In the genomic region with DNA sequence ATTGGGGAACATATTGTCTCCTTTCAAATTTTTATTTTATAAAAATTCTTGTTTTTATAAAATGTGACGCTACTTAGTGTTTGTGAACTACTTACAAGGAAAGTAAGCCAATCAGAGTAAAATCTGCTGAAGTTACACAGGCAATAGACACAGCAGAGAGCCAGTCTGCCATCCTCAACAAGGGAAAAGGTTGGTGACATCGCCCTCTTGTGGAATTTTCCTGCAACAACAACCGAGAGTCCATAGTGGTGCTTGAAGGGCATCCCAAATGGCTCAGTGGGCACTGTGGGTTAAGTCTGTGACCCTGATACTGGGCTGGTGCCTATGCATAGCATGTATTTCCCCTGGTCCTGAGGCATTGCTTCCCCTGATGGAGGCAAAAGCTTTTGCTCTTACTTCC, we compare ENCODE assay signal across 9 mouse cellular contexts. TPM values are rescaled to one million over a fixed set of nuclear protein-coding genes. Genes with fewer than 3 reads are reported as not detected.
DNase-seq lines count a peak whose midpoint lies in the region; ATAC-seq lines count a peak whose summit lies in the region.
"Had no signal": no experiment of that assay in that cellular context is flagged by ENCODE, and none has a peak within 500 bp of the region (broad histone marks: within the 10 kb centered on the region; RNA-seq: fewer than 3 reads in every experiment).

No protein-coding gene starts in this region.

- no peaks in the 10 kb centered on the region for H3K36me3 ChIP-seq in embryonic facial prominence, embryonic 15.5 days
- H3K36me3 ChIP-seq: stomach, embryonic 15.5 days had no signal

- peaks cover 6% of the 10 kb centered on the region; the same call in 1 of the 2 replicates for H3K4me1 ChIP-seq in embryonic facial prominence, embryonic 15.5 days

- WGBS in embryonic facial prominence, embryonic 15.5 days, result 2% methylated on average over 3 of the region's 3 CpGs

- no peak overlapping the region for H3K4me2 ChIP-seq in embryonic facial prominence, embryonic 15.5 days (replicated peaks)
- H3K4me2 ChIP-seq: stomach, embryonic 15.5 days had no signal

- peak; percentile 63 for DNase-seq in cerebellum, adult 11 months
- peak; percentile 82 to 86 for DNase-seq in adrenal gland, postnatal 36 days
- peak; percentile 53 for DNase-seq in heart, postnatal 25 days (ENCODE audit: low spot score)
- peak; percentile 81 to 87 for DNase-seq in layer of hippocampus, postnatal 36 days
- DNase-seq in spleen, postnatal 14 days (ENCODE audit: low spot score in 2 of 2), result peak; percentile 57 to 73

- no peak for ATAC-seq in cerebellum, adult (ENCODE audit: insufficient number of reproducible peaks, low FRiP score, low TSS enrichment)
- 0 out of 2 replicates have a peak, but pooled peaks have one; percentile 36 for ATAC-seq in embryonic facial prominence, embryonic 15.5 days (ENCODE audit: insufficient number of reproducible peaks, low FRiP score, low TSS enrichment, low read depth)
- peak; percentile 56 for ATAC-seq in megakaryocyte-erythroid progenitor cell, adult 5-6 weeks (replicated peaks; ENCODE audit: low FRiP score, low TSS enrichment, poor library complexity, severe bottlenecking)

- no peaks in the 10 kb centered on the region for H3K9me3 ChIP-seq in embryonic facial prominence, embryonic 15.5 days (replicated peaks)
- H3K9me3 ChIP-seq: stomach, embryonic 15.5 days had no signal

- no peak overlapping the region for H3K9ac ChIP-seq in embryonic facial prominence, embryonic 15.5 days
- H3K9ac ChIP-seq: stomach, embryonic 15.5 days had no signal

- H3K4me3 ChIP-seq in embryonic facial prominence, embryonic 15.5 days (replicated peaks), result no peak overlapping the region
- H3K4me3 ChIP-seq: stomach, embryonic 15.5 days had no signal

- intact Hi-C loops in heart, postnatal 25 days (cut with DNase I), result loop anchor here (1.0 to 10.0 kb wide), 3 partner anchors 39 to 153 kb away; partner anchors contain the start of genes Pif1 and Plekho2

- H3K27ac ChIP-seq in embryonic facial prominence, embryonic 15.5 days (replicated peaks), result no peak overlapping the region
- H3K27ac ChIP-seq: stomach, embryonic 15.5 days had no signal

- H3K27me3 ChIP-seq in embryonic facial prominence, embryonic 15.5 days, result no peaks in the 10 kb centered on the region
- H3K27me3 ChIP-seq: stomach, embryonic 15.5 days had no signal

RNA-seq across cellular contexts. Expression of gene Mtfmt, which starts 3.3 kb away (rescaled TPM):
- 10 to 100 TPM; 13.4 to 14.2 TPM for total RNA-seq in adrenal gland, postnatal 36 days (2021)
- 20.6 and 21.3 TPM in 2 replicates for polyA plus RNA-seq in embryonic facial prominence, embryonic 15.5 days (2015; fragmentation: Nextera tagmentation; extraction: Ambion mirVana)
- total RNA-seq in heart, postnatal 25 days (2021), result 1 to 10 TPM; 5.7 to 6.4 TPM
- total RNA-seq in layer of hippocampus, postnatal 36 days (2021), result 10 to 100 TPM; 17.9 to 20.2 TPM
- 18.1 and 20.2 TPM in 2 replicates for total RNA-seq in megakaryocyte-erythroid progenitor cell, adult 5-6 weeks (2014; fragmentation: Nextera tagmentation)
- 14.9 and 15.4 TPM in 2 replicates for total RNA-seq in megakaryocyte-erythroid progenitor cell, adult 5-6 weeks (2017)

RNA-seq across cellular contexts. Expression of gene Slc51b, which starts 9.5 kb away (rescaled TPM):
- not detected for total RNA-seq in adrenal gland, postnatal 36 days (2021)
- polyA plus RNA-seq in embryonic facial prominence, embryonic 15.5 days (2015; fragmentation: Nextera tagmentation; extraction: Ambion mirVana), result not detected in 2 replicates
- total RNA-seq in heart, postnatal 25 days (2021), result not detected
- not detected for total RNA-seq in layer of hippocampus, postnatal 36 days (2021)
- not detected in 2 replicates for total RNA-seq in megakaryocyte-erythroid progenitor cell, adult 5-6 weeks (2014; fragmentation: Nextera tagmentation)
- total RNA-seq in megakaryocyte-erythroid progenitor cell, adult 5-6 weeks (2017), result not detected in 2 replicates

RNA-seq across cellular contexts. Expression of gene Spg21, which starts 28.5 kb away (rescaled TPM):
- total RNA-seq in adrenal gland, postnatal 36 days (2021), result 10 to 100 TPM; 61.9 to 70.4 TPM
- 144 and 153 TPM in 2 replicates for polyA plus RNA-seq in embryonic facial prominence, embryonic 15.5 days (2015; fragmentation: Nextera tagmentation; extraction: Ambion mirVana)
- 10 to 100 TPM; 10.6 to 13.1 TPM for total RNA-seq in heart, postnatal 25 days (2021)
- 10 to 100 TPM; 29.2 to 34.3 TPM for total RNA-seq in layer of hippocampus, postnatal 36 days (2021)
- 16.9 and 20.8 TPM in 2 replicates for total RNA-seq in megakaryocyte-erythroid progenitor cell, adult 5-6 weeks (2014; fragmentation: Nextera tagmentation)
- total RNA-seq in megakaryocyte-erythroid progenitor cell, adult 5-6 weeks (2017), result 28.4 and 29.9 TPM in 2 replicates

RNA-seq across cellular contexts. Expression of gene Rasl12, which starts 33.9 kb away (rescaled TPM):
- 10 to 100 TPM; 11.9 to 12.7 TPM for total RNA-seq in adrenal gland, postnatal 36 days (2021)
- 8.6 and 8.7 TPM in 2 replicates for polyA plus RNA-seq in embryonic facial prominence, embryonic 15.5 days (2015; fragmentation: Nextera tagmentation; extraction: Ambion mirVana)
- total RNA-seq in heart, postnatal 25 days (2021), result 1 to 10 TPM; 6.4 to 8.8 TPM
- 1 to 10 TPM; 3.3 to 3.7 TPM for total RNA-seq in layer of hippocampus, postnatal 36 days (2021)
- not detected in 2 replicates for total RNA-seq in megakaryocyte-erythroid progenitor cell, adult 5-6 weeks (2014; fragmentation: Nextera tagmentation)
- total RNA-seq in megakaryocyte-erythroid progenitor cell, adult 5-6 weeks (2017), result 0.46 TPM in 1 of 2 replicates, not detected in the other

RNA-seq across cellular contexts. Expression of gene Kbtbd13, which starts 40.8 kb away (rescaled TPM):
- total RNA-seq in adrenal gland, postnatal 36 days (2021), result under 1 TPM; 0.10 to 0.26 TPM
- polyA plus RNA-seq in embryonic facial prominence, embryonic 15.5 days (2015; fragmentation: Nextera tagmentation; extraction: Ambion mirVana), result 1.2 and 1.5 TPM in 2 replicates
- 1 to 10 TPM; 2.6 to 3.1 TPM for total RNA-seq in heart, postnatal 25 days (2021)
- under 1 TPM; 0.22 to 0.25 TPM for total RNA-seq in layer of hippocampus, postnatal 36 days (2021)
- not detected in 2 replicates for total RNA-seq in megakaryocyte-erythroid progenitor cell, adult 5-6 weeks (2014; fragmentation: Nextera tagmentation)
- total RNA-seq in megakaryocyte-erythroid progenitor cell, adult 5-6 weeks (2017), result not detected in 2 replicates
